Mouse (Mus musculus): ENCODE measurements at regions not wholly inside any gene's neighbourhood (a gene's known extent, or its start where the extent isn't known, plus 50 kb on each side); places are given as distances from the start of the nearest gene placed in this dataset.

- TF ChIP-seq TAL1 (IDR thresholded peaks at IDR 0.05; ENCODE audit: low read length), result no peak
- TF ChIP-seq CTCF (IDR thresholded peaks at IDR 0.05 in 2 of 3, conservative IDR thresholded peaks at IDR 0.05 in 1 of 3; ENCODE audit: control insufficient read depth in 1 of 3, insufficient read depth in 1 of 3, low read depth in 2 of 3, low read length in 3 of 3, poor library complexity in 1 of 3, severe bottlenecking in 1 of 3), result no peak
- no peak for TF ChIP-seq MXI1 (IDR thresholded peaks at IDR 0.05; ENCODE audit: low read depth, low read length)
- TF ChIP-seq MAX (IDR thresholded peaks at IDR 0.05; ENCODE audit: low read length), result no peak
- TF ChIP-seq USF2 (IDR thresholded peaks at IDR 0.05; ENCODE audit: borderline replicate concordance in 1 of 2, insufficient read depth in 1 of 2, low read depth in 1 of 2, low read length in 2 of 2), result no peak
- no peak for TF ChIP-seq JUND (IDR thresholded peaks at IDR 0.05; ENCODE audit: low read depth, low read length)
- no peak for TF ChIP-seq POLR2A (IDR thresholded peaks at IDR 0.05; ENCODE audit: control insufficient read depth in 1 of 2, insufficient read depth in 1 of 2, low read depth in 1 of 2, low read length in 2 of 2, poor library complexity in 1 of 2)
- no peak for TF ChIP-seq POLR2AphosphoS2 (IDR thresholded peaks at IDR 0.05; ENCODE audit: low read length)
These were observed 390.7 kb downstream of the Gpat3 start for GRCm38 (mm10) chr5:101236163-101236693.
